Mouse (Mus musculus): Measurements from ENCODE around the gene Rap2a. TPM values are rescaled to one million over a fixed set of nuclear protein-coding genes. Genes with fewer than 3 reads are reported as not detected.

The Rap2a gene
- polyA plus RNA-seq, 1 experiment: 31.0 TPM

- H3K4me1 ChIP-seq (ENCODE audit: control insufficient read depth, insufficient read depth, low read length): no peaks in the 10 kb centered on the region
- H3K4me3 ChIP-seq (ENCODE audit: insufficient read depth, low read length): no peak overlapping the region
- H3K27ac ChIP-seq (ENCODE audit: insufficient read depth, low read length): no peak overlapping the region
- TF ChIP-seq CTCF (IDR thresholded peaks at IDR 0.05; ENCODE audit: borderline replicate concordance, insufficient read depth, low read length) (no peak), POLR2A (IDR thresholded peaks at IDR 0.05; ENCODE audit: low read depth, low read length) (no peak)
Observed at GRCm38 (mm10) chr14:120544495-120544894, 66.3 kb downstream of the Rap2a start.

- TF ChIP-seq CTCF (IDR thresholded peaks at IDR 0.05; ENCODE audit: borderline replicate concordance, insufficient read depth, low read length) (no peak), POLR2A (IDR thresholded peaks at IDR 0.05; ENCODE audit: low read depth, low read length) (no peak)
- no peaks in the 10 kb centered on the region for H3K4me1 ChIP-seq (ENCODE audit: control insufficient read depth, insufficient read depth, low read length)
- H3K27ac ChIP-seq (ENCODE audit: insufficient read depth, low read length): no peak overlapping the region
- H3K4me3 ChIP-seq (ENCODE audit: insufficient read depth, low read length): no peak overlapping the region
Observed at GRCm38 (mm10) chr14:120544946-120545345, 66.7 kb downstream of the Rap2a start.

Other genes with a start within 250 kb of the Rap2a start
- gene Mbnl2, start 202.8 kb upstream of the Rap2a start, polyA plus RNA-seq (2011; ENCODE audit: insufficient read length, low read depth, missing spikeins): 207 and 222 TPM in 2 replicates

Data from embryonic fibroblast, embryonic 13.5 days (primary cell).